Mouse (Mus musculus) liver, embryonic 14.5 days (tissue): Measurements from ENCODE around the gene Teddm1a.

Experiments
- CTCF ChIP-seq: IDR thresholded peaks from 2 replicates; pipeline ENCODE4 v1.5.1; 2016; ENCODE audit warnings: antibody characterized with exemption, low read depth, control low read depth
- EP300 ChIP-seq: IDR thresholded peaks from 2 replicates; pipeline ENCODE4 v1.6.1; 2016; ENCODE audit warnings: antibody characterized with exemption, low read depth

DNA sequence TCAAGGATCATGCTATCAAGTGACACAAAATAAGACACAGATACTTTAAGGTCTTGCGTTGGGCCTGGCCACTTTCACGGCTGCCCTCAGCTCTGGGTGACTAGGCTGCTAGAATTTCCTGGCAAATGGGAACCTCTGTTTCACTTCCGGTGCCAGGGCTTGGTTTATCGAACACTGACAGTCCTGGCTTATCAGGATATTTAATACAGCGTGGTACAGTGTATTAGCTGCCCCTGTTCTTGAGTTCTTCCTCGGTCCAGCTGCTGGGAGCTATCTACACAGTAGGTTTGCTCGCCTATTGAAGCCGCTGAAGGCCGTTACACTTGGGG lies 18.4 kb downstream of the Teddm1a start:
- TF ChIP-seq CTCF (no peak), EP300 (0 out of 2 replicates have a peak, but pooled peaks have one; percentile 5)
